Mouse (Mus musculus) c-Kit-positive CD71-positive TER-119-positive erythroid progenitor cells, embryonic 14.5 days (primary cell): ENCODE data around the gene Olfr204.
"Not testable (repeated sequence)": the region's sequence is repeated elsewhere in the genome, so short reads cannot be mapped to it uniquely, and the experiment has no call there.

Experiments
- DNase-seq: peaks from one replicate; pipeline ENCODE4 v3.0.0-alpha.2; 2013; ENCODE audit warnings: low spot score

The Olfr204 gene

GRCm38 (mm10) chr16:59318148-59318547, at the start of gene Olfr204:
Gene Olfr204, minus strand, starts transcription at chr16:59318248.
- no peak for DNase-seq

- no peak for DNase-seq
These were observed 45.8 kb upstream of the Olfr204 start, which contains the start of gene Olfr209 for GRCm38 (mm10) chr16:59363893-59364292. Gene Olfr209, minus strand, starts transcription at chr16:59363993.

GRCm38 (mm10) chr16:59349146-59349545, 31.1 kb upstream of the Olfr204 start, which contains the start of gene Olfr206:
Gene Olfr206, minus strand, starts transcription at chr16:59349246.
- no peak for DNase-seq

- DNase-seq = no peak
These were observed 13.0 kb upstream of the Olfr204 start, which contains the start of gene Olfr205 for GRCm38 (mm10) chr16:59331038-59331437. Gene Olfr205, minus strand, starts transcription at chr16:59331138.

GRCm38 (mm10) chr16:59323262-59323661, 5.2 kb upstream of the Olfr204 start:
- DNase-seq = not testable (repeated sequence)

GRCm38 (mm10) chr16:59298581-59298980, 19.5 kb downstream of the Olfr204 start, which contains the start of gene Olfr203:
Gene Olfr203, plus strand, starts transcription at chr16:59298881.
- DNase-seq = no peak

GRCm38 (mm10) chr16:59287576-59287975, 30.5 kb downstream of the Olfr204 start:
- not testable (repeated sequence) for DNase-seq

GRCm38 (mm10) chr16:59286693-59287092, 31.4 kb downstream of the Olfr204 start, which contains the start of gene Olfr202:
Gene Olfr202, minus strand, starts transcription at chr16:59286793.
- no peak for DNase-seq

- DNase-seq = no peak
These were observed 34.6 kb downstream of the Olfr204 start for GRCm38 (mm10) chr16:59283476-59283875.

- peak; percentile 27 for DNase-seq
These were observed 37.5 kb downstream of the Olfr204 start for GRCm38 (mm10) chr16:59280542-59280941.

GRCm38 (mm10) chr16:59272532-59272931, 45.5 kb downstream of the Olfr204 start, which contains the start of gene Olfr201:
Gene Olfr201, minus strand, starts transcription at chr16:59272632.
- not testable (repeated sequence) for DNase-seq

GRCm38 (mm10) chr16:59269097-59269496, 49.0 kb downstream of the Olfr204 start:
- DNase-seq = not testable (repeated sequence)
